Mouse (Mus musculus): Measurements from ENCODE around the gene Tbc1d2b.

Tbc1d2b gene

DNA sequence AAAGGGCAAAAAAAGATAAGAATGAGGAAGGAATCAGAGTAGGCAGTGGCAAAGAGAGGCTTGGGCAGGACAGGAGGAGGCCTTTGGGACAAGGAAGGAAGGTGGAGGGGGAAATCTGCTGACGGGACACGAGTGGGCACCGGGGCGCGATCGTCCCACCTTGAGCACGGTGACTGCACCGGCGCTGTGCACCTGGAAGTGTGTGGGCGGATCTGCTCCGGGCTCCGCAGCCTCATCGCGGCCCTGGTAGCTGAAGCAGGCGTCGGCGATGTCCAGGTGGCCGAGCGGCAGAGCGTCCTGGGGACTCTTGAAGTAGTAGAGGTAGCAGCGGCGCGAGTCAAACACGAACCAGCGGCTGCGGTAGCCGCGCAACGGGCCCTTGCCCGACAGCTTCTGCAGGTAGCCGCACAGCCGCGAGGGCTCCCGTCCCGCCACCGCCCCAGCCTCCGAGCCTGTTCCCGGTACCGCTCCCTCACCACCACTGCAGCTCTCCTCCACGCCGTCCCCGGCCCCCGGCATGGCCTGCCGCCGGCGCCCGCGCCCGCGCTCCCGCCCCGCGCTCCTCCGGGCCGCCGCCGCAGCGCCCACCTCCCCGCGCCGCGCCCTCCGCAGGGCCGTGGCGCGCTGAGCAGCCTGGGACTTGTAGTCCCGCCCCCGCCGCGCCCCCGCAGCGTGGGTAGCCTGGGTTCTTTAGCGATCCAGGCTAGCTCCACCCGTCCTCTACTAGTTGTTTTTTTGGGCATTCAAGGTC lies at the start of gene Tbc1d2b:
Gene Tbc1d2b, minus strand, starts transcription at position 612 of the 751 bp plus-strand sequence.
- Histone ChIP-seq H3K36me3 (ENCODE audit: control insufficient read depth, insufficient read depth, low read length, poor library complexity, severe bottlenecking) (no peaks in the 10 kb centered on the region), H3K27me3 (ENCODE audit: control insufficient read depth, insufficient read depth, low read length, poor library complexity, severe bottlenecking) (no peaks in the 10 kb centered on the region)
- DNase-seq (ENCODE audit: low read depth, low spot score), result peak; percentile 35

DNA sequence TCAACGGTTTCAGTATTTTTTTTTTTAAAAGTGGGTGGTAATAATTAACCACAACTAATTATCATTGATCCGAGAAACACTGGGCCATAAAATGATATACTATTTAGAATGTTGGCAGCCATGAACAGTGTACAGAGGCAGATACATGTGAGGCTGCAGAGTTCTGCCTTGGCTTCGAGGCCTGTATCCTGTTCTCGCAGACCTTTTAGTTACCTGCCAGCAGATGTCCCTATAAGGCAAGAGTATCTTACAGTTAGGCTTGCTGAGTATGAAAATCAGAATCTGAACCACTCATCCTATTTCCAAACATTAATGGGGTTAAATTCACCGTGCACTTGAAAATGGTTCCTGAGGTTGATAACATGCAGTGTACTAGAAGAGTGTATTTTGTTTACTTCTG lies 45.7 kb upstream of the Tbc1d2b start:
- H3K36me3 ChIP-seq (ENCODE audit: control insufficient read depth, insufficient read depth, low read length, poor library complexity, severe bottlenecking), result no peaks in the 10 kb centered on the region
- no peak for DNase-seq (ENCODE audit: low read depth, low spot score)
- H3K27me3 ChIP-seq (ENCODE audit: control insufficient read depth, insufficient read depth, low read length, poor library complexity, severe bottlenecking), result no peaks in the 10 kb centered on the region

- H3K36me3 ChIP-seq (ENCODE audit: control insufficient read depth, insufficient read depth, low read length, poor library complexity, severe bottlenecking), result no peaks in the 10 kb centered on the region
- no peaks in the 10 kb centered on the region for H3K27me3 ChIP-seq (ENCODE audit: control insufficient read depth, insufficient read depth, low read length, poor library complexity, severe bottlenecking)
- no peak for DNase-seq (ENCODE audit: low read depth, low spot score)
Observed at GRCm38 (mm10) chr9:90315662-90316061, 45.1 kb upstream of the Tbc1d2b start.

DNA sequence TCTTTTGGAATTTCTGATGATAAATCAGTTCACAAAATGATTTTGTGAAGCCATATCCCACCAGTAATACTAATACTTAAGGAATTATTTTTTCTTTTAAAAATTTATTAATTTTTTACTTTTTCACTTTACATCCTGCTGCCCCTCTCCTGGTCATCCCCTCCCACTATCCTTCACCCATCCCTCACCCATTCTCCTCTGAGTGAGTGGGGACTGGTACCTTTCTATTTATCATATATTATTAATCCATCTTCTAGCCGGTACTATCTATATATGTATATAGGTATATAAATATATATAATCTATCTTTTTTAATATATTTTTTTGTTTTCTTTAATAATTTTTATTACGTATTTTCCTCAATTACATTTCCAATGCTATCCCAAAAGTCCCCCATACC lies 33.6 kb upstream of the Tbc1d2b start:
- no peaks in the 10 kb centered on the region for H3K27me3 ChIP-seq (ENCODE audit: control insufficient read depth, insufficient read depth, low read length, poor library complexity, severe bottlenecking)
- H3K36me3 ChIP-seq (ENCODE audit: control insufficient read depth, insufficient read depth, low read length, poor library complexity, severe bottlenecking), result no peaks in the 10 kb centered on the region
- DNase-seq (ENCODE audit: low read depth, low spot score), result no peak

GRCm38 (mm10) chr9:90303101-90303835 lies 32.7 kb upstream of the Tbc1d2b start:
- H3K36me3 ChIP-seq (ENCODE audit: control insufficient read depth, insufficient read depth, low read length, poor library complexity, severe bottlenecking), result no peaks in the 10 kb centered on the region
- DNase-seq (ENCODE audit: low read depth, low spot score), result no peak
- no peaks in the 10 kb centered on the region for H3K27me3 ChIP-seq (ENCODE audit: control insufficient read depth, insufficient read depth, low read length, poor library complexity, severe bottlenecking)

- Histone ChIP-seq H3K27me3 (ENCODE audit: control insufficient read depth, insufficient read depth, low read length, poor library complexity, severe bottlenecking) (no peaks in the 10 kb centered on the region), H3K36me3 (ENCODE audit: control insufficient read depth, insufficient read depth, low read length, poor library complexity, severe bottlenecking) (no peaks in the 10 kb centered on the region)
- DNase-seq (ENCODE audit: low read depth, low spot score), result no peak
Observed at GRCm38 (mm10) chr9:90302670-90303069, 32.1 kb upstream of the Tbc1d2b start.

GRCm38 (mm10) chr9:90301081-90301688 lies 30.6 kb upstream of the Tbc1d2b start:
- no peak for DNase-seq (ENCODE audit: low read depth, low spot score)
- H3K36me3 ChIP-seq (ENCODE audit: control insufficient read depth, insufficient read depth, low read length, poor library complexity, severe bottlenecking), result no peaks in the 10 kb centered on the region
- no peaks in the 10 kb centered on the region for H3K27me3 ChIP-seq (ENCODE audit: control insufficient read depth, insufficient read depth, low read length, poor library complexity, severe bottlenecking)

GRCm38 (mm10) chr9:90297637-90298036 lies 27.0 kb upstream of the Tbc1d2b start:
- H3K36me3 ChIP-seq (ENCODE audit: control insufficient read depth, insufficient read depth, low read length, poor library complexity, severe bottlenecking), result no peaks in the 10 kb centered on the region
- DNase-seq (ENCODE audit: low read depth, low spot score), result no peak
- H3K27me3 ChIP-seq (ENCODE audit: control insufficient read depth, insufficient read depth, low read length, poor library complexity, severe bottlenecking), result no peaks in the 10 kb centered on the region

DNA sequence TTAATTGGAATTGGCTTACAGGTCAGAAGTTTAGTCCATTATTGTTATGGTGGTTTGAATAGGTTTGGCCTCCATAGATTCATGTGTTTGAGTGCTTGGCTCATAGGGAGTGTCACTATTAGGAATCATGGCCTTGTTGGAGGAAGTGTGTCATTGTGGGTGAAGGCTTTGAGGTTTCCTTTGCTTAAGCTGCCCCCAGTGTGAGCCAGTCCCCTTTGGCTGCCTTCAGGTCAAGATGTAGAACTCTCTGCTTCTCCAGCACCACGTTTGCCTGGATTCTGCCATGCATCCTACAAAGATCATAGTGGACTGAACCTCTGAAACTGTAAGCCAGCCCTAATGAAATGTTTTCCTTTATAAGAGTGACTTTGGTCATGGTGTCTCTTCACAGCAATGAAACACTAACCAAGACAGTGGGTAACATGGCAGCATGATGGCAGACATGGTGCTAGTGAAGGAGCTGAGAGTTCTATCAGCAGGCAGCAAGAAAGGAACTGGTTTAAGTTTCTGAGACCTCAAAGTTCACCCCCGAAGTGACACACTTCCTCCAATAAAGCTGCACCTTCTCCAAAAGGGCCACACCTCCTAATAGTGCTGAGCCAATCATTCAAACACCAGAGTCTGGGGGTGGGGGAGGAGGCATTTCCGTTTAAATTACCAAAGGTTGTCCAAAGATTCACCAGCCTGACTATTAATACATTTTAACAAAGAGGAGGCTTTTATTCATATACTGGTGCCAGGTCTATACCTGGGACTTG lies 23.2 kb upstream of the Tbc1d2b start:
- Histone ChIP-seq H3K36me3 (ENCODE audit: control insufficient read depth, insufficient read depth, low read length, poor library complexity, severe bottlenecking) (no peaks in the 10 kb centered on the region), H3K27me3 (ENCODE audit: control insufficient read depth, insufficient read depth, low read length, poor library complexity, severe bottlenecking) (no peaks in the 10 kb centered on the region)
- DNase-seq (ENCODE audit: low read depth, low spot score), result no peak

- DNase-seq (ENCODE audit: low read depth, low spot score), result no peak
- Histone ChIP-seq H3K27me3 (ENCODE audit: control insufficient read depth, insufficient read depth, low read length, poor library complexity, severe bottlenecking) (no peaks in the 10 kb centered on the region), H3K36me3 (ENCODE audit: control insufficient read depth, insufficient read depth, low read length, poor library complexity, severe bottlenecking) (no peaks in the 10 kb centered on the region)
Observed at GRCm38 (mm10) chr9:90278397-90278796, 7.8 kb upstream of the Tbc1d2b start.

- H3K36me3 ChIP-seq (ENCODE audit: control insufficient read depth, insufficient read depth, low read length, poor library complexity, severe bottlenecking), result no peaks in the 10 kb centered on the region
- no peaks in the 10 kb centered on the region for H3K27me3 ChIP-seq (ENCODE audit: control insufficient read depth, insufficient read depth, low read length, poor library complexity, severe bottlenecking)
- no peak for DNase-seq (ENCODE audit: low read depth, low spot score)
Observed at GRCm38 (mm10) chr9:90277884-90278283, 7.3 kb upstream of the Tbc1d2b start.

GRCm38 (mm10) chr9:90276779-90277178 lies 6.2 kb upstream of the Tbc1d2b start:
- DNase-seq (ENCODE audit: low read depth, low spot score), result no peak
- H3K36me3 ChIP-seq (ENCODE audit: control insufficient read depth, insufficient read depth, low read length, poor library complexity, severe bottlenecking), result no peaks in the 10 kb centered on the region
- H3K27me3 ChIP-seq (ENCODE audit: control insufficient read depth, insufficient read depth, low read length, poor library complexity, severe bottlenecking), result no peaks in the 10 kb centered on the region

DNA sequence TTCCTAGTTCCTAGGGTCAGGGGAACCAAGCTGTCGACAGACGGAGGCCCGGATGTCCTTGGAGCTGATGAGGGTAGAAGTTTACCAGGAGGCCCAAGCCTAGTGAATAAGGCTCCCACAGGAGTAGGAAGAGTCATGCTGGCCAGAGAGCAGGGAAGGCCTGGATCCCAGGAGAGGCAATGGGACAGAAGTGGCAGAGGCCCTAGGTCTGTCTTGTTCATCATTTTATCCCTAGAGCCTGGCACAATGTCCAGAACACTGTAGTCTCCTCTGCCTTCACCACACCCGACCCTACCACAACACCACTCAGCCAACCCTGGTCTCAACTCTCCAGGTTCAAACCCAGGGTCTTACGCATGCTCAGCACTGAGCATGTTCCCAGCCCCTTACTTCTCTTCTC lies 5.3 kb upstream of the Tbc1d2b start:
- Histone ChIP-seq H3K27me3 (ENCODE audit: control insufficient read depth, insufficient read depth, low read length, poor library complexity, severe bottlenecking) (no peaks in the 10 kb centered on the region), H3K36me3 (ENCODE audit: control insufficient read depth, insufficient read depth, low read length, poor library complexity, severe bottlenecking) (no peaks in the 10 kb centered on the region)
- DNase-seq (ENCODE audit: low read depth, low spot score), result no peak

DNA sequence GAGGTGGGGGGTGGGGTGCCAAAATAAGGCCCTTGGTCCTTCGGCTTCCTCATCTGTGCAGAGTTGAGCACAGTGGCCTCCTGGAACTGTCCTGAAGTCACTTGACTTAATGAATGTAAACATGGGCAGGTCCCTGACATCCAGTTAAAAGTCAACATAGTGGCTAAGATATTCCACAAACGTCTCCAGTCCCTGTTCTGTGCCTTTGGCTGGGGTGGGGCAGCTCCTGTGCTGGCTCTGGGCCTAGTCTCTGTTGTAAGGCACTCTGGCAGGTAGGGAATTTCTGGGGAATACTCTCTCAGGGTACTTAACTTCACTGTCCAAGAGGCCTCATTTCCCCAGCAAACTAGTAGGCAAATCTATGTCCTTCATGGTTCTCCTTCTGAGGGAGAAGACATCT lies 4.9 kb upstream of the Tbc1d2b start:
- no peak for DNase-seq (ENCODE audit: low read depth, low spot score)
- H3K27me3 ChIP-seq (ENCODE audit: control insufficient read depth, insufficient read depth, low read length, poor library complexity, severe bottlenecking), result no peaks in the 10 kb centered on the region
- no peaks in the 10 kb centered on the region for H3K36me3 ChIP-seq (ENCODE audit: control insufficient read depth, insufficient read depth, low read length, poor library complexity, severe bottlenecking)

DNA sequence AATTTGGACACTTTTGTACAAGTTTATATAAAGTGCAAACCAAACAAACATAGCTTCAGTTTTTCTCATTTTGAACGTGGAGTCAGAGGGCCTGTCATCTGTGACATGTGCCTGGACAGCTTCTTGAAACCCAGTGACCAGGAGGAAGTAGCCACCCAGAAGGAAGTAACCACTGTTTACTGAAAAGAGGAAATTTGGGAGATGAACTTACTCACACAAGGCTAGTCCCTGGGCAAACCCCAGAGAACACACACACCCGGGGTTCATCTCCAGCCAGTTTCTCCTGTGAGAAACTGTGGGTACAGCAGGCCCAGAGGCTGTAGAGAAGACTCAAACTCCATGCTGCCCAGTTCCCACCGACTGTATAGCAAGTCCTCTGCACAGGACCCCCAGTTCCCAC lies 3.9 kb upstream of the Tbc1d2b start:
- no peak for DNase-seq (ENCODE audit: low read depth, low spot score)
- no peaks in the 10 kb centered on the region for H3K27me3 ChIP-seq (ENCODE audit: control insufficient read depth, insufficient read depth, low read length, poor library complexity, severe bottlenecking)
- no peaks in the 10 kb centered on the region for H3K36me3 ChIP-seq (ENCODE audit: control insufficient read depth, insufficient read depth, low read length, poor library complexity, severe bottlenecking)

Measured in splenic B cell, adult 2 months (primary cell).